Mouse (Mus musculus) intestine, embryonic 16.5 days (tissue): ENCODE measurements around the gene Angptl3. TPM values are rescaled to one million over a fixed set of nuclear protein-coding genes. Genes with fewer than 3 reads are reported as not detected.

Experiments
- ATAC-seq: fragments of 200-750 bp; cut with Nextera tagmentation; 2 replicates; pipeline ENCODE4 v1.8.0; 2017; ENCODE audit warnings: moderate TSS enrichment, moderate library complexity
- H3K27ac ChIP-seq: fragments of 300-500 bp; sonication (generic); 2 replicates; pipeline ENCODE4 v1.5.1; 2014; ENCODE audit warnings: mild to moderate bottlenecking, low read length
- H3K27me3 ChIP-seq: fragments of 300-500 bp; sonication (generic); replicated peaks from 2 replicates; pipeline ENCODE4 v1.6.1; 2014; ENCODE audit warnings: low read length, control low read depth, mixed read lengths; ENCODE audit not compliant: control insufficient read depth, insufficient read depth
- H3K36me3 ChIP-seq: fragments of 300-500 bp; sonication (generic); 2 replicates; pipeline ENCODE4 v1.6.1; 2014; ENCODE audit warnings: low read length, control low read depth; ENCODE audit not compliant: control insufficient read depth, insufficient read depth
- H3K4me1 ChIP-seq: fragments of 300-500 bp; sonication (generic); 2 replicates; pipeline ENCODE4 v1.6.1; 2014; ENCODE audit warnings: low read length, control low read depth, mixed read lengths; ENCODE audit not compliant: control insufficient read depth, insufficient read depth
- H3K4me2 ChIP-seq: fragments of 300-500 bp; sonication (generic); 2 replicates; pipeline ENCODE4 v1.6.1; 2014; ENCODE audit warnings: low read depth, low read length, control low read depth
- H3K4me3 ChIP-seq: fragments of 300-500 bp; sonication (generic); 2 replicates; pipeline ENCODE4 v1.5.1; 2014; ENCODE audit warnings: mild to moderate bottlenecking, low read length
- H3K9ac ChIP-seq: fragments of 300-500 bp; sonication (generic); 2 replicates; pipeline ENCODE4 v1.6.1; 2014; ENCODE audit warnings: low read depth, low read length
- H3K9me3 ChIP-seq: fragments of 300-500 bp; sonication (generic); 2 replicates; pipeline ENCODE4 v1.6.1; 2016; ENCODE audit warnings: low read length, control low read depth; ENCODE audit not compliant: control insufficient read depth
- WGBS: fragments of 180-500 bp; shearing (Covaris S2); extraction: QIAGEN DNeasy Blood & Tissue Kit; methylation state at CpG from one replicate; pipeline ENCODE4 v1.1.7; 2014; 5-methylcytosine and 5-hydroxymethylcytosine counted together
- polyA plus RNA-seq: library from polyadenylated mRNA; unstranded; fragments of >200 nt; fragmentation: Nextera tagmentation; extraction: Ambion mirVana; gene quantifications from 2 replicates; pipeline ENCODE4 v1.2.1, GENCODE M21; 2015

Gene Angptl3
- polyA plus RNA-seq, 1 experiment from 2014 or later: 5.0 TPM

DNA sequence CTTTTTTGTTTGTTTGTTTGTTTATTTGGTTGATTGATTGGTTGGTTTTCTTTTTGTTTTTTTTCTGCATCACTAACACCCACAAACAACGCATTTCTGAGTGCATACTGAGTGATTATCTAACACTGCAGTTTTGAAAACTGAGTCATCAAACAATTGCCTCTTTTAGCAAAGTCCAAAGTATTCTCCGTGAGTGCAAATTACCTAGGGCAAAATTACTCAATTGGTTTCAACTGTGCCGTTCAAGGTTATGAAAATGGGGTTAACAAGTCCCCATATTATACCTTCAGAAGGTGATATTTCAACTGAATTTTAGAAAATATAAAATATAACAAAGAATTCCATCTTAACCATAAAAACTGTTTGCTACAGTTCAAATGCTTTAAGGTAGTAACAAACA is 15.7 kb downstream of the Angptl3 start:
- H3K27me3 ChIP-seq: no peaks in the 10 kb centered on the region
- no peak overlapping the region for H3K9ac ChIP-seq
- H3K4me2 ChIP-seq: no peak overlapping the region
- H3K9me3 ChIP-seq: no peaks in the 10 kb centered on the region
- no peak for ATAC-seq
- H3K4me3 ChIP-seq: no peak overlapping the region
- 60% methylated on average over 3 of the region's 3 CpGs for WGBS
- H3K4me1 ChIP-seq: no peaks in the 10 kb centered on the region
- H3K27ac ChIP-seq: no peak overlapping the region
- H3K36me3 ChIP-seq: peaks cover 5% of the 10 kb centered on the region

- WGBS: 89% methylated on average over 2 of the region's 2 CpGs
- Histone ChIP-seq H3K27me3 (no peaks in the 10 kb centered on the region), H3K36me3 (peaks cover 1% of the 10 kb centered on the region; the same call in 1 of the 2 replicates), H3K4me1 (no peaks in the 10 kb centered on the region), H3K4me3 (no peak overlapping the region), H3K9me3 (no peaks in the 10 kb centered on the region), H3K4me2 (no peak overlapping the region), H3K27ac (no peak overlapping the region), H3K9ac (no peak overlapping the region)
- ATAC-seq: no peak
Observed at GRCm38 (mm10) chr4:99048581-99048980, 17.8 kb downstream of the Angptl3 start.

- Histone ChIP-seq H3K27ac (no peak overlapping the region), H3K27me3 (no peaks in the 10 kb centered on the region), H3K4me1 (no peaks in the 10 kb centered on the region), H3K9ac (no peak overlapping the region), H3K9me3 (no peaks in the 10 kb centered on the region), H3K4me2 (no peak overlapping the region), H3K36me3 (0 out of 2 replicates have a peak, but pooled peaks cover 4% of the 10 kb centered on the region), H3K4me3 (no peak overlapping the region)
- ATAC-seq: peak; percentile 60
- 45% methylated on average over 5 of the region's 5 CpGs for WGBS
Observed at GRCm38 (mm10) chr4:99064524-99064923, 33.8 kb downstream of the Angptl3 start.

- no peak for ATAC-seq
- no peak overlapping the region for H3K4me2 ChIP-seq
- peaks cover 8% of the 10 kb centered on the region; the same call in 1 of the 2 replicates for H3K36me3 ChIP-seq
- H3K9ac ChIP-seq: no peak overlapping the region
- no peaks in the 10 kb centered on the region for H3K9me3 ChIP-seq
- WGBS: 83% methylated on average over 6 of the region's 6 CpGs
- H3K27me3 ChIP-seq: no peaks in the 10 kb centered on the region
- no peak overlapping the region for H3K27ac ChIP-seq
- H3K4me1 ChIP-seq: no peaks in the 10 kb centered on the region
- H3K4me3 ChIP-seq: no peak overlapping the region
Observed at GRCm38 (mm10) chr4:99068806-99069205, 38.1 kb downstream of the Angptl3 start.

- no peaks in the 10 kb centered on the region for H3K9me3 ChIP-seq
- H3K4me3 ChIP-seq: no peak overlapping the region
- H3K4me1 ChIP-seq: no peaks in the 10 kb centered on the region
- peak; percentile 55; the same call in 1 of the 2 replicates for ATAC-seq
- no peak overlapping the region for H3K9ac ChIP-seq
- no peak overlapping the region for H3K27ac ChIP-seq
- H3K36me3 ChIP-seq: 0 out of 2 replicates have a peak, but pooled peaks cover 3% of the 10 kb centered on the region
- 77% methylated on average over 3 of the region's 3 CpGs for WGBS
- no peak overlapping the region for H3K4me2 ChIP-seq
- H3K27me3 ChIP-seq: no peaks in the 10 kb centered on the region
Observed at GRCm38 (mm10) chr4:99078005-99078404, 47.3 kb downstream of the Angptl3 start.

GRCm38 (mm10) chr4:99081169-99081568 is 50.4 kb downstream of the Angptl3 start:
- Histone ChIP-seq H3K9me3 (no peaks in the 10 kb centered on the region), H3K4me3 (no peak overlapping the region), H3K36me3 (0 out of 2 replicates have a peak, but pooled peaks cover 3% of the 10 kb centered on the region), H3K27ac (no peak overlapping the region), H3K4me2 (no peak overlapping the region), H3K4me1 (no peaks in the 10 kb centered on the region), H3K9ac (no peak overlapping the region), H3K27me3 (no peaks in the 10 kb centered on the region)
- 69% methylated on average over 1 of the region's 1 CpGs for WGBS
- no peak for ATAC-seq

DNA sequence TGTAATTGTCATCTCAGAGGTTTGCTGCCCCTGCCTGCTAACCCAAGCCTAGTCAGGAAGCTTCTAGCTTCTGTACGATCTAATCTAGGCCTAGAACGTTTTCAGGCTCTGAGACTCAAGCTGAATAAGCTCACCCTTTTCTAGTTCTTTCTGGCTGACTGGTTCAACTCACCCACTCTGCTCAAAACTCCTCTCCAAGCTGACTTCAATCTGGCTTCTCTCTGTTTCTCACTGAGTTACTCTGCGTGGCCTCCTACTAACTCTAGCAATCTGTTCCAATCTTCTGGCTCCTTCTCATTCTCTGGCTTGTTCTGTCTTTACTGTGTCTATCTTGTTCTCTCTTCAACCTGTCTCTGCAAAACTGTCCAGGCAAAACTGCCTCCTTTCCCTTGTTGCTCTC is 53.1 kb downstream of the Angptl3 start:
- ATAC-seq: no peak
- Histone ChIP-seq H3K27ac (no peak overlapping the region), H3K27me3 (no peaks in the 10 kb centered on the region), H3K4me2 (no peak overlapping the region), H3K9me3 (no peaks in the 10 kb centered on the region), H3K4me3 (no peak overlapping the region), H3K36me3 (peaks cover 3% of the 10 kb centered on the region; the same call in 1 of the 2 replicates), H3K9ac (no peak overlapping the region), H3K4me1 (no peaks in the 10 kb centered on the region)
- WGBS: 87% methylated on average over 3 of the region's 3 CpGs

DNA sequence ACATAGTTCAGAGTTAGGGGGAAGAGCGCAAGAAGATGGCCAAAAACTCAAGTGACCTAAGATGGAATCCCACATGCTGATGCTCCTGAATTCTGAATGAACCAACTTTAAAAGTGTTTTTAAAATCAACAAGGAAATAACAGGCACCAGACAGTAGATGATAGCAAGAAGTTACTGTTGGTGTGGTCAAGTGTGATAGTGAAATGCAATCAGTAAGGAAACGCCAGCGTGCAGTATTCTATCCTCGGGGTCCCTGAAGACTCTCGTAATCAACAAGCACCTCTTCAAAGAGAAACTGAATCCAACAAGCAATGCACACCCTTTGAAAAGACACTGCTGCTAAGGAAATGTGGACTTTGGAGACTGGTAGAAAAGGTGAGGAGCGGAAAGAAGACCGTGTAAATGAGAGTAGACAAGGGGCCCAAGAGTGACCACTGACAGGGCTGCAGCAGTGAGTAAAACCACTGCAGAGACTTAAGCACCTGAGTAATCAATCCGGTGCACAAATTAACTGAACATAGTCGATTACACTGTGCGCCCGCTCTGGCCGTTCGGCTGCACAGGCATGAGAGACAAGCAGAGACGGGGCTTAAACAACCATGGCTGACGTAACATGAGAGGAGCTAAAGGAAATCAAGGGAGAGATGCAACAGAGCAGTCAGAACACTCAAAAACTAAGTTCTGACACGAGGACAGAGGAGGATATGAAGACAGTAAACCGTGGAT is 57.2 kb downstream of the Angptl3 start:
- H3K4me1 ChIP-seq: peaks cover 5% of the 10 kb centered on the region
- no peaks in the 10 kb centered on the region for H3K27me3 ChIP-seq
- no peak for ATAC-seq
- H3K36me3 ChIP-seq: no peaks in the 10 kb centered on the region; the same call in 1 of the 2 replicates
- H3K27ac ChIP-seq: no peak overlapping the region
- H3K9me3 ChIP-seq: no peaks in the 10 kb centered on the region
- no peak overlapping the region for H3K9ac ChIP-seq
- no peak overlapping the region for H3K4me3 ChIP-seq
- H3K4me2 ChIP-seq: no peak overlapping the region
- WGBS: 94% methylated on average over 17 of the region's 17 CpGs

DNA sequence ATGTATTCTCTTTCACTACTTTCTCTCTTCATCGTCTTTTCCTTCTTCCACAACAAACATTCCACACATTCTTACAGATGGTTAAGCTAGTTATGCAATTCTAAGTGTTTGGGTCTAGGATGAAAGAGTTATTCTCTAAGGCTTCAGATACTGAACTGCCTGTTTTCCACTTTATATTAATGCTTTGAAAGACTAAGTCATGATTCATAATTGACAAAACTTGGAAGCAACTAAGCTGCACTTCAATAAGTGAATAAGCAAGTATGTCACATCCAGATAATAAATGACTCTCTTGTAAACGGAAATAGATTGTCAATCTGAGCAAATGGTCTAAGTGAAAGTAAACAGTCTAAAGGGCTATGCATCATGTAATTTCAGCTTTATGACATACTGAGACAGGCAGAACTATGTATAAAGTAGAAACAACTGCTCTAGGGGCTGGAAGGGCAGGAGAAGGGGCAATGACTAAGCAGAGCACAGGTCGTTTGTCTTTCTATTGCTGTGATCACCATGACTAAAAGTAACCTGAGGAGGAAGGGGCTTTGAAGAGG is 60.5 kb downstream of the Angptl3 start:
- 33% methylated on average over 3 of the region's 3 CpGs for WGBS
- Histone ChIP-seq H3K9ac (no peak overlapping the region), H3K36me3 (no peaks in the 10 kb centered on the region; the same call in 1 of the 2 replicates), H3K27ac (no peak overlapping the region; the same call in 1 of the 2 replicates), H3K4me2 (no peak overlapping the region), H3K9me3 (0 out of 2 replicates have a peak, but pooled peaks cover 2% of the 10 kb centered on the region), H3K4me3 (no peak overlapping the region), H3K27me3 (no peaks in the 10 kb centered on the region), H3K4me1 (peaks cover 5% of the 10 kb centered on the region)
- peak; percentile 74 for ATAC-seq
